Mouse (Mus musculus): Measurements from ENCODE around the gene G6pdx.

DNA sequence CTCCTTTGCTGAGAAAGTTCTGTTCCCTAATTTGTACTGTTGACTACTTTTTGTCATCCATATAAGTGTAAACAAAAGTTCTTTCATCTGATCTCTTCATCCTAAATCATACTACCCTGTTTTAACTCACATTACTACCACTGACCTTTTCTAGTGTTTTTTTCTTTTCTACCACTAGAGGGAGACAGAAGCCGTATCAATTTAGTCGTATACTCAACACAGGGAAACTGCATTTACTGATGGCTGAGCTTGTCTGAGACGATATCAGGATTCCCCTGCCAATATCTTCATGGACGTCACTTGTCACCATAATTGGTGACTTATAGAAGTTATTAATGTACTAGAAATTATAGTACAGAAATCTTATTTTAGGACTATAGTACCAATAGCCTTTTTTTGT, 23.8 kb upstream of the G6pdx start:
- TF ChIP-seq CTCF (IDR thresholded peaks at IDR 0.05; ENCODE audit: low read depth) (peak; percentile 76), EP300 (IDR thresholded peaks at IDR 0.05; ENCODE audit: low read depth) (no peak)
